Mouse (Mus musculus) megakaryocyte progenitor cell, adult 5-6 weeks (primary cell): ENCODE results near the gene Gli3. TPM values are rescaled to one million over a fixed set of nuclear protein-coding genes. Genes with fewer than 3 reads are reported as not detected.

Experiments used
- ATAC-seq: replicated peaks from 2 replicates; pipeline ENCODE4 v1.8.0; 2016; ENCODE audit warnings: mild to moderate bottlenecking, moderate TSS enrichment, inconsistent platforms; ENCODE audit not compliant: poor library complexity
- total RNA-seq, 2 experiments: library from RNA; stranded (forward) in 1 of 2; stranded (reverse) in 1 of 2; fragments of 157-497, 149-512 nt in 1 of 2; fragments of 200-1000 nt in 1 of 2; gene quantifications; 2 replicates each; pipeline versions ENCODE4 v1.2.3 to v1.2.4; 2015 to 2017

The Gli3 gene
- total RNA-seq, 2 experiments from 2014 or later: 0.25 to 0.71 TPM

DNA sequence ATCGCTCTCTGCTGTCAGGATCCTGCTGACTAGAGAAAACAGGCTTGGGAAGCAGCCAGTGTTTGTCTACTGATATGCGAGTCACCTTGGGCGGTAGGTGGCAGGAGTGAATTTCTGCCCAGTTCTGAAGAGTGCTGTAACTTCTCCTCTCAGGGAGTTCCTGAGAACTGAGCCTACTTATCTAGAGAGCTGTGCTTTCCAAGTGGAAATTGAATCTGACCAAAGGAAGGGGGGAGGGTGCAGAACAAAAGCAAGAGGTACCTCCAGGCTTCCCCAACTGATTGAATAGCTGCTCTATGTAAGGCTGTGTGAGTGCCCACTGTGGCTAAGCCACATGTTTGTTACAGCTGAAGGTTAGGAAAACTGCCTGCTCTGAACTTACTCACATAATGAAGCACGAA is 244.4 kb downstream of the Gli3 start:
- ATAC-seq: no peak

DNA sequence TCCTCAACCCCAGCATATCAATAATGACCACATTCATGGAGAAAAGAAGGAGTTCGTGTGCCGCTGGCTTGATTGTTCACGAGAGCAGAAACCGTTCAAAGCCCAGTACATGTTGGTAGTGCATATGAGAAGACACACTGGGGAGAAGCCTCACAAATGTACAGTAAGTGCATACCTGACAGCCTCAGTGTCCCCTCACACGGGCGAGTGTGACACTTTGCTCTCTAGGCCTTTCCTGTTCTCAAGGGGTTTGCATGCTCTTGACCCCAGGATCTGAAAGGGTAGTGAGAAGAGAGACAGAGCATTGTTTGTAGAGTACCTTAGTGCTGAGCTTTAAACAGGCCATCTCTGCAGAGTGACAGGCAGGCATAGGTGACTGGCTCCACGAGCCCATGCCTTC is 250.5 kb downstream of the Gli3 start:
- no peak for ATAC-seq

DNA sequence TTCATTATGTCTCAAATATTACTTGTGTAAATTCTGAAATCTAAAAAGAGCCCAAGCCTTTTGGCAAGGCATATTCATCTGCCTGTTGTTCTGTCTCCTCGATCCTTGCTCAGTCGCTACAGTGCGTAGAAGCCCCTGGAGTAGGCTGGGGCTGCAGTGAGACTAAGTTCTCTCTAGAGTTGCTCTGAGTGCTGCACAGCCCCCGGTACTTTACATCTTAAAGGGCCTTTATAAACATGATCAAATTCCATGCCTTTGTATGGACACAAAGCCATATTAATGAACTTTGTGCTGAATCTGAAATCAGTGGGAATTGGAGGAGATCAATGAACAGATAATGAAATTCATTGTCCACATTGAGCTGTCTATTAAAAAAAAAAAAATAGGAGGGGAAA is 251.3 kb downstream of the Gli3 start:
- no peak for ATAC-seq

- peak; percentile 85 for ATAC-seq
These were observed 251.8 kb downstream of the Gli3 start for GRCm38 (mm10) chr13:15714726-15715437.

DNA sequence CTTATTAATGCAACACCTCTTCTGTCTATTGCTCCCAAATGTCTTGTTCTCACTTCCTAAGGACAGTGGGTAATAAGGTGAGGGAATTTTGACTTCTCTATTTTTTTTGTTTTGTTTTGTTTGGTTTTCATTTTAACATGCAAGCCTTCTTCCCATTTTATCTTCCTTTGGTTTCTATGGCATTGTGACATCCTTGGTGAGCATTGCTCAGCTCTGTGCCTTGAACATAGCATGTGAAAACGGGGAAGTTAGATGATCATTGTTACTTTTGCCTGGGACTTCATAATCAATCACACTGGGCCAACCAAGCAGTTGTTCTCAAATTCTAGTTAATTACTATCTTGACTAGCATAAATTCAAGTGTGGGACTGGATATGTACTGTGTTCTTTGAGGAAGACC is 258.4 kb downstream of the Gli3 start:
- ATAC-seq: peak; percentile 74

DNA sequence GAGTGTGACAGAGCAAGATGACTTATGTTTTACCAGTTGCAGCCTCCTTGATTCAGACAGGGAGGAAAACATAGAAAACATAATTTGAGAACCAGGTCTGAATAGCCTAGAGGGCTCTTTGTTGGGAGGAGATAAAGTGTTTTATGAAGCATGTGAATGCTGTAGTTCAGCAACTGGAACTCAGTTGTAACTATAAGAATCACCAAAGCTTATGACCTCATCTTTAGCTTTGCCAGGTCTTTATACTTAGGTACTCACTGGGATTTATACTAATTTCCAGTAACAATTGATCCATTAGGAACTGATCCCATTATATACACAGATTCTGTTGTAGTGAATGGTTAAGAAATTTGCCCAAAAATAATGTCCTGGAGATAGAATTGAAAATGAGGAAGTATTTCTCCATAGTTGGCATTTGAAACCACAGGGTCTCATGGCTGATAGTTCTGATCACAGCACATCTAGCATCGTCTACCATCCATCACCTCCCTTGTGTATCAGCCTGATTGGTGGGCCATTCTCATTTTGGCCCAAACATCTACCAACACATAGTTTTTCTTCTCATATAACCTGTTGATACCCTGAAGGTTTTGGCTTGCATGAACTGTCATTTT is 259.8 kb downstream of the Gli3 start:
- peak; percentile 53 for ATAC-seq

DNA sequence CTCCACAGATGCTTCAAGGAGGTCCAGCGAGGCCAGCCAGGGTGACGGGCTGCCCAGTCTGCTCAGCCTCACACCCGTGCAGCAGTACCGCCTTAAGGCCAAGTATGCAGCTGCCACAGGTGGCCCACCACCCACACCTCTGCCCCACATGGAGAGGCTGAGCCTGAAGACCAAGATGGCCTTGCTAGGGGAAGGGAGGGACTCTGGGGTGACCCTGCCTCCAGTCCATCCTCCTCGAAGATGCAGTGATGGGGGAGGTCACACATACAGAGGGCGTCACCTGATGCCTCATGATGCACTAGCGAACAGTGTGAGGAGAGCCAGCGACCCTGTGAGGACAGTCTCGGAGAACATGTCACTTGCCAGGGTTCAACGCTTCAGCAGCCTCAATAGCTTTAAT is 261.7 kb downstream of the Gli3 start:
- no peak for ATAC-seq

GRCm38 (mm10) chr13:15741771-15742170 is 278.7 kb downstream of the Gli3 start:
- no peak for ATAC-seq

- no peak for ATAC-seq
These were observed 279.3 kb downstream of the Gli3 start for GRCm38 (mm10) chr13:15742308-15742707.

GRCm38 (mm10) chr13:15742777-15743176 is 279.7 kb downstream of the Gli3 start:
- no peak for ATAC-seq

DNA sequence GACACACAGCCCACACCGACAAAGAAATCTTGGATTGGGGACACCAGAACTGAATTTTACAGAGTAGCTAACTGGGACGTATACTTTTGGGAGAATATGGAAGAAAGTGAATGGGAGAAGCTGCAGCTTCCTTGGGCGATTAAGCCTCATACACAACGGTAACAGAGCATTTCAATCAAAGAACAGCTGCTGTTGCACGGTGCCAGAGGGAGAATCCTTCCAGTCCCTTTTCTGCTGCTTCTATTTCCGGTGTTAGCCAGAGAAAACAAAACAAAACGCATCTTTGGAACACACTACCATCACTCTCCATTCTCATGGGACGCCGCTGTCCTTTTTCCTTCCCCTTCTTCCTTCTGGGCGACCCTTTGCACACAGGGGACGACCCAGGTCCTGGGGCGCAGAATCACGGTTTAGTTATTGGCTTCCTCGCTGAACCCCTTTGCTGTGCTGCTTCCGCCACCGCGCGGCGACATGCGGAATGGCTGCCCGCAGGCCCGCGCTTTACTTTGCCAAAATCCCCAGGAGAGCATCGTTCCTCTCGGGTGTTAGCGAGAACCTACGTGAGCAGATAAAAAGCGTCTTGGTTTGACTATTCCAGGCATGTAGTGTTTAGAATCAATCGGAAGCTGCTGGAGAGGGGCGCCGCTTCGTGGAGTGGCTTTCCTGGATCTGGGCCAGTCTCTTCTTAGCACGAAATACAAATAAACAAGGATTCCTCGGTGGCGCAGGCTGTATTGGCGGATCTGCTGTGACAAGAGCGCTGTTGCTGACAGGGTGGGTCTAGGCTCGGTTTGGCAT is 296.0 kb downstream of the Gli3 start:
- ATAC-seq: peak; percentile 85

GRCm38 (mm10) chr13:15759633-15760441 is 296.8 kb downstream of the Gli3 start:
- ATAC-seq: peak; percentile 62

GRCm38 (mm10) chr13:15762291-15762690 is 299.3 kb downstream of the Gli3 start:
- ATAC-seq: no peak

DNA sequence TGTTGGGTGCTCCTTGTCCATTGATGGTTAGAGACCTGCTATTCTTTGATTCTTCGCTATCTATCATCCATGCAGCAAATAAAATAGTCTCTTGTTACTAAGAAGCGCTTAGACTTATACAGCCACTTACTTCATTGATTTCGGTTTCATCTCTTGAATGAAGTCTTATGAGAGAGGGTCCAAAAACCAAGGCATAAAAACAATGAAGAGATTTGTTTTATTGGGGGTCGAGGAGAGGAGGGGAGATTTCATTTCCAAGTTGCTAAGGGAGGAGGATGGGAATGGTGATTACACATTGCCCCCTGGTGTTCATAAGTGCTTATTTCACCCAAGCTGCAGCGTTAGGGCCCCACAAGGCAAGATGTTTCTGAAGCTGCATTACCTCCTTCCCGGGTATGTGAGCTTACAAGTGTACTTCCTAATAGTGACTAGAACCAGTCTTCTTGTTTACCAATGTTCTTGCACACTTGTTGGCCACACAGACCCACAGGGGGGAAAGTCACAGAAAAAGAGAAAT is 299.9 kb downstream of the Gli3 start:
- peak; percentile 62 for ATAC-seq

GRCm38 (mm10) chr13:15777624-15778023 is 314.6 kb downstream of the Gli3 start:
- no peak for ATAC-seq
